Mouse (Mus musculus) frontal cortex, postnatal 14 days (tissue): ENCODE measurements at regions not wholly inside any gene's neighbourhood (a gene's known extent, or its start where the extent isn't known, plus 50 kb on each side); places are given as distances from the start of the nearest gene placed in this dataset.

ENCODE experiments used
- DNase-seq, 2 experiments: peaks; one replicate each; pipeline ENCODE4 v3.0.0; 2022; ENCODE audit warnings: low spot score in 2 of 2

GRCm38 (mm10) chr10:120616406-120617015 is 140.2 kb upstream of the Hmga2 start:
- DNase-seq = no peak

- DNase-seq = no peak
These were observed 136.1 kb upstream of the Hmga2 start for GRCm38 (mm10) chr10:120612351-120612750.

GRCm38 (mm10) chr10:120610076-120610475 is 133.8 kb upstream of the Hmga2 start:
- no peak for DNase-seq

GRCm38 (mm10) chr10:120604506-120604905 is 128.2 kb upstream of the Hmga2 start:
- no peak for DNase-seq

GRCm38 (mm10) chr10:120603167-120603566 is 126.9 kb upstream of the Hmga2 start:
- DNase-seq = no peak

GRCm38 (mm10) chr10:120600735-120601134 is 124.5 kb upstream of the Hmga2 start:
- DNase-seq = no peak

GRCm38 (mm10) chr10:120599551-120599950 is 123.3 kb upstream of the Hmga2 start:
- no peak for DNase-seq

GRCm38 (mm10) chr10:120597320-120597887 is 121.1 kb upstream of the Hmga2 start:
- DNase-seq = no peak

GRCm38 (mm10) chr10:120595145-120595544 is 118.9 kb upstream of the Hmga2 start:
- no peak for DNase-seq

GRCm38 (mm10) chr10:120593876-120594275 is 117.6 kb upstream of the Hmga2 start:
- DNase-seq = no peak

GRCm38 (mm10) chr10:120589659-120590058 is 113.4 kb upstream of the Hmga2 start:
- DNase-seq = no peak

GRCm38 (mm10) chr10:120587854-120588633 is 111.8 kb upstream of the Hmga2 start:
- no peak for DNase-seq

GRCm38 (mm10) chr10:120587179-120587578 is 110.9 kb upstream of the Hmga2 start:
- peak in 1 of 2 experiments; percentile 15 for DNase-seq

- no peak for DNase-seq
These were observed 106.2 kb upstream of the Hmga2 start for GRCm38 (mm10) chr10:120582497-120582896.

- DNase-seq = no peak
These were observed 105.3 kb upstream of the Hmga2 start for GRCm38 (mm10) chr10:120581547-120581946.

- DNase-seq = no peak
These were observed 100.6 kb upstream of the Hmga2 start for GRCm38 (mm10) chr10:120576886-120577285.

GRCm38 (mm10) chr10:120576148-120576547 is 99.9 kb upstream of the Hmga2 start:
- no peak for DNase-seq

GRCm38 (mm10) chr10:120571340-120571739 is 95.1 kb upstream of the Hmga2 start:
- DNase-seq = no peak

- no peak for DNase-seq
These were observed 89.7 kb upstream of the Hmga2 start for GRCm38 (mm10) chr10:120565992-120566391.

- DNase-seq = no peak
These were observed 88.6 kb upstream of the Hmga2 start for GRCm38 (mm10) chr10:120564859-120565258.

- DNase-seq = no peak
These were observed 87.7 kb upstream of the Hmga2 start for GRCm38 (mm10) chr10:120563926-120564325.

GRCm38 (mm10) chr10:120561821-120562220 is 85.6 kb upstream of the Hmga2 start:
- no peak for DNase-seq

GRCm38 (mm10) chr10:120557850-120558447 is 81.7 kb upstream of the Hmga2 start:
- DNase-seq = no peak
